22 mouse cellular contexts compared by ENCODE assay signal in the genomic region with DNA sequence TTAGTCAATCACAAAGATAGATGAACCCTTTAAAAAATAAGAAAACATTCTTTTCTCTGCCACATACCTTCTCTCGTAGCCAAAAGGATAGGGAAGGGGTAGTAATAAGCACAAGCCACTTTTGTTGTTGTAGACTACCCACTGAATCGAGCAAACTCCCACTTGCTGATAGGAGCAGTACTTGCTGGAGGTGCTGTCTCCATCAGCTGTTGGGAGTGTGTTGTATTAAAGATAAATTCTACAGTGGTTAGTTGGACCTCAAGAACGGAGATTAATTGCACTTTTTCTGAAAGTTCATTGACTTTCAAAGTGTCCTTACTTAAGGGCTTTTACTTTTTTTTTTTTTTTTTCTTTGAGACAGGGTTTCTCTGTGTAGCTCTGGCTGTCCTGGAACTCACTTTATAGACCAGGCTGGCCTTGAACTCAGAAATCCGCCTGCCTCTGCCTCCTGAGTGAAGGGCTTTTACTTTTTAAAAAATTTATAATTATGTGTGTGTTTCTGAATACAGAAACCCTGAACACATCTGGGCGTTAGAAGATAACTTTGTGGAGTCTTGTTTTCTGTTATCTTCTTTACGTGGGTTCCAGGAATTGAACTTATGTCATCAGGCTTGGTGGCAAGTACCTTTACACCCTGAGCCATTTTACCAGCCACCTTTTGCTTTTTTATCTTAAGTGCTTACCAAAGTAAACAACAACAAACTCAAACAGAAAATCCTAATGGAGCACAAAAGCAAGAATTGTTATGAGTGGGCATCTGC. TPM values are rescaled to one million over a fixed set of nuclear protein-coding genes. Genes with fewer than 3 reads are reported as not detected.
DNase-seq lines count a peak whose midpoint lies in the region; ATAC-seq lines count a peak whose summit lies in the region.
"Had no signal": no experiment of that assay in that cellular context is flagged by ENCODE, and none has a peak within 500 bp of the region (broad histone marks: within the 10 kb centered on the region; RNA-seq: fewer than 3 reads in every experiment).

No protein-coding gene starts in this region.

- H3K27me3 ChIP-seq in heart, embryonic 11.5 days (ENCODE audit: control insufficient read depth, insufficient read depth, low read length) = no peaks in the 10 kb centered on the region
- H3K27me3 ChIP-seq in liver, embryonic 12.5 days (replicated peaks) = no peaks in the 10 kb centered on the region
- H3K27me3 ChIP-seq: embryonic facial prominence, embryonic 12.5 days; hindbrain, embryonic 15.5 days; limb, embryonic 12.5 days; megakaryocyte, embryonic 14.5 days; midbrain, embryonic 15.5 days had no signal

- peaks cover 39% of the 10 kb centered on the region for H3K4me1 ChIP-seq in heart, embryonic 11.5 days (ENCODE audit: control insufficient read depth, insufficient read depth, low read length)
- peaks cover 84% of the 10 kb centered on the region for H3K4me1 ChIP-seq in liver, embryonic 12.5 days

- H3K9ac ChIP-seq in heart, embryonic 11.5 days (ENCODE audit: low read depth, low read length) = no peak overlapping the region
- H3K9ac ChIP-seq in liver, embryonic 12.5 days = peak overlapping the region; percentile 57
- H3K9ac ChIP-seq: embryonic facial prominence, embryonic 12.5 days; hindbrain, embryonic 15.5 days; limb, embryonic 12.5 days; lung, embryonic 14.5 days; midbrain, embryonic 15.5 days had no signal

- no peaks in the 10 kb centered on the region for H3K9me3 ChIP-seq in heart, embryonic 11.5 days (replicated peaks; ENCODE audit: control insufficient read depth, low read length)
- H3K9me3 ChIP-seq in liver, embryonic 12.5 days (replicated peaks) = no peaks in the 10 kb centered on the region
- H3K9me3 ChIP-seq: embryonic facial prominence, embryonic 12.5 days; hindbrain, embryonic 15.5 days; limb, embryonic 12.5 days; megakaryocyte, embryonic 14.5 days; midbrain, embryonic 15.5 days had no signal

- peak overlapping the region; percentile 57 for H3K27ac ChIP-seq in heart, embryonic 11.5 days (ENCODE audit: low read depth, low read length)
- H3K27ac ChIP-seq in liver, embryonic 12.5 days = peak overlapping the region; percentile 88
- H3K27ac ChIP-seq: embryonic facial prominence, embryonic 12.5 days; hindbrain, embryonic 15.5 days; limb, embryonic 12.5 days; midbrain, embryonic 15.5 days had no signal

- DNase-seq in heart, adult 18-20 months = no peak
- peak; percentile 50 for DNase-seq in MEL-GATA-1-ER (ENCODE audit: extremely low read depth, low read depth)
- no peak for DNase-seq in urinary bladder, adult 18-20 months (ENCODE audit: low spot score in 2 of 2)
- no peak for DNase-seq in layer of hippocampus, adult 18-20 months (ENCODE audit: low spot score in 2 of 2)
- DNase-seq: adrenal gland, postnatal 25 days; cerebellum, adult 11-12 months; cerebellum, postnatal 14 days; gastrocnemius, postnatal 14 days; kidney, adult 2 months; kidney, postnatal 36 days; lung, embryonic 14.5 days; thymus, adult 18-20 months; thymus, postnatal 36 days had no signal

- H3K4me2 ChIP-seq in heart, embryonic 11.5 days = no peak overlapping the region; the same call in 1 of the 2 replicates
- H3K4me2 ChIP-seq in liver, embryonic 12.5 days = peak overlapping the region; percentile 88
- H3K4me2 ChIP-seq: lung, embryonic 14.5 days had no signal

- no peaks in the 10 kb centered on the region for H3K36me3 ChIP-seq in heart, embryonic 11.5 days (ENCODE audit: control insufficient read depth, insufficient read depth, low read length)
- H3K36me3 ChIP-seq in liver, embryonic 12.5 days = peaks cover 18% of the 10 kb centered on the region
- H3K36me3 ChIP-seq: embryonic facial prominence, embryonic 12.5 days; hindbrain, embryonic 15.5 days; midbrain, embryonic 15.5 days had no signal

- ATAC-seq in heart, embryonic 11.5 days (replicated peaks; ENCODE audit: insufficient number of reproducible peaks, low FRiP score, low TSS enrichment) = no peak
- peak; percentile 33; the same call in 1 of the 2 replicates for ATAC-seq in liver, embryonic 12.5 days
- ATAC-seq in megakaryocyte progenitor cell, adult 5-6 weeks (replicated peaks; ENCODE audit: poor library complexity) = peak; percentile 43
- ATAC-seq: forebrain, embryonic 14.5 days; midbrain, embryonic 15.5 days had no signal

- WGBS in heart, embryonic 11.5 days (ENCODE audit: insufficient replicate concordance) = 63% methylated on average over 6 of the region's 6 CpGs
- 17% methylated on average over 6 of the region's 6 CpGs for WGBS in liver, embryonic 12.5 days (ENCODE audit: insufficient replicate concordance)

- no peak overlapping the region for H3K4me3 ChIP-seq in heart, embryonic 11.5 days (ENCODE audit: low read depth, low read length)
- peak overlapping the region; percentile 16; the same call in 1 of the 2 replicates for H3K4me3 ChIP-seq in liver, embryonic 12.5 days
- H3K4me3 ChIP-seq: embryonic facial prominence, embryonic 12.5 days; hindbrain, embryonic 15.5 days; limb, embryonic 12.5 days; megakaryocyte, embryonic 14.5 days; midbrain, embryonic 15.5 days had no signal

RNA-seq across cellular contexts. Expression of a gene that starts 4.3 kb away (rescaled TPM):
- 24.4 and 24.6 TPM in 2 replicates for polyA plus RNA-seq in heart, embryonic 11.5 days (2014; fragmentation: Nextera tagmentation; extraction: Ambion mirVana)
- total RNA-seq in heart, adult 18-20 months (2021) = 10 to 100 TPM; 29.9 to 31.3 TPM
- 12.6 and 14.8 TPM in 2 replicates for polyA plus RNA-seq in liver, embryonic 12.5 days (2016; fragmentation: Nextera tagmentation; extraction: Ambion mirVana)
- 15.8 and 21.1 TPM in 2 replicates for total RNA-seq in megakaryocyte progenitor cell, adult 5-6 weeks (2015)
- 7.6 and 10.6 TPM in 2 replicates for total RNA-seq in megakaryocyte progenitor cell, adult 5-6 weeks (2017)
- 10 to 100 TPM; 45.4 to 47.4 TPM for total RNA-seq in layer of hippocampus, adult 18-20 months (2021)

RNA-seq across cellular contexts. Expression of a gene that starts 16.6 kb away (rescaled TPM):
- 0.08 and 0.27 TPM in 2 replicates for polyA plus RNA-seq in heart, embryonic 11.5 days (2014; fragmentation: Nextera tagmentation; extraction: Ambion mirVana)
- total RNA-seq in heart, adult 18-20 months (2021) = 1 to 10 TPM; 1.8 to 2.9 TPM
- polyA plus RNA-seq in liver, embryonic 12.5 days (2016; fragmentation: Nextera tagmentation; extraction: Ambion mirVana) = 0.15 TPM in 1 of 2 replicates, not detected in the other
- total RNA-seq in megakaryocyte progenitor cell, adult 5-6 weeks (2015) = 0.59 and 1.6 TPM in 2 replicates
- total RNA-seq in megakaryocyte progenitor cell, adult 5-6 weeks (2017) = 1.1 and 1.2 TPM in 2 replicates
- 1 to 10 TPM; 1.2 to 1.6 TPM for total RNA-seq in layer of hippocampus, adult 18-20 months (2021)
- polyA plus RNA-seq: lung, embryonic 14.5 days had no signal

RNA-seq across cellular contexts. Expression of a gene that starts 31.1 kb away (rescaled TPM):
- 756 and 781 TPM in 2 replicates for polyA plus RNA-seq in heart, embryonic 11.5 days (2014; fragmentation: Nextera tagmentation; extraction: Ambion mirVana)
- 1,000 to 10,000 TPM; 1,085 to 1,145 TPM for total RNA-seq in heart, adult 18-20 months (2021)
- polyA plus RNA-seq in liver, embryonic 12.5 days (2016; fragmentation: Nextera tagmentation; extraction: Ambion mirVana) = 355 and 360 TPM in 2 replicates
- 245 and 275 TPM in 2 replicates for total RNA-seq in megakaryocyte progenitor cell, adult 5-6 weeks (2015)
- total RNA-seq in megakaryocyte progenitor cell, adult 5-6 weeks (2017) = 222 and 254 TPM in 2 replicates
- 100 to 1,000 TPM; 253 to 278 TPM for total RNA-seq in layer of hippocampus, adult 18-20 months (2021)
